Mouse (Mus musculus) adrenal gland, postnatal 14 days (tissue): ENCODE results near the gene Zgpat. TPM values are rescaled to one million over a fixed set of nuclear protein-coding genes. Genes with fewer than 3 reads are reported as not detected.

Experiments
- total RNA-seq: library from RNA; stranded (reverse); gene quantifications from 2 replicates; pipeline ENCODE4 v1.2.3, GENCODE M21; 2021

Zgpat gene
- total RNA-seq, 1 experiment from 2014 or later = 35.3 TPM

Other genes starting within 250 kb of the Zgpat start
- gene Kcnq2, start 229.6 kb upstream of the Zgpat start, total RNA-seq = 6.0 and 6.8 TPM in 2 replicates
- gene Eef1a2, start 207.9 kb upstream of the Zgpat start, total RNA-seq = 38.4 and 47.9 TPM in 2 replicates
- 95.5 and 98.6 TPM in 2 replicates for gene Ppdpf, start 177.7 kb upstream of the Zgpat start, total RNA-seq
- 0.11 TPM in 1 of 2 replicates, not detected in the other for gene Ptk6, start 162.1 kb upstream of the Zgpat start, total RNA-seq
- 0.56 and 0.60 TPM in 2 replicates for gene Srms, start 151.7 kb upstream of the Zgpat start, total RNA-seq
- gene Fndc11, start 144.9 kb upstream of the Zgpat start, total RNA-seq = not detected in 2 replicates
- gene Helz2, start 122.9 kb upstream of the Zgpat start, total RNA-seq = 19.2 and 23.9 TPM in 2 replicates
- 16.4 and 17.9 TPM in 2 replicates for gene Gmeb2, start 76.9 kb upstream of the Zgpat start, total RNA-seq
- 10.6 and 19.4 TPM in 2 replicates for gene Stmn3, start 50.4 kb upstream of the Zgpat start, total RNA-seq
- 37.6 and 38.6 TPM in 2 replicates for gene Rtel1, start 45.2 kb upstream of the Zgpat start, total RNA-seq
- gene Arfrp1, start 476 bp downstream of the Zgpat start, total RNA-seq = 36.4 and 49.3 TPM in 2 replicates
- 15.5 and 24.2 TPM in 2 replicates for gene Lime1, start 15.2 kb downstream of the Zgpat start, total RNA-seq
- gene Zbtb46, start 94.5 kb downstream of the Zgpat start, total RNA-seq = 17.8 and 20.0 TPM in 2 replicates
- not detected in 2 replicates for gene Abhd16b, start 128.3 kb downstream of the Zgpat start, total RNA-seq
- 109 and 114 TPM in 2 replicates for gene Tpd52l2, start 132.2 kb downstream of the Zgpat start, total RNA-seq
- 77.3 and 89.9 TPM in 2 replicates for gene Dnajc5, start 155.6 kb downstream of the Zgpat start, total RNA-seq
- gene Uckl1, start 220.0 kb downstream of the Zgpat start, total RNA-seq = 68.8 and 77.5 TPM in 2 replicates
- 59.4 and 60.0 TPM in 2 replicates for gene Prpf6, start 226.9 kb downstream of the Zgpat start, total RNA-seq
- 57.3 and 67.7 TPM in 2 replicates for gene Zfp512b, start 227.9 kb downstream of the Zgpat start, total RNA-seq
- 8.5 and 11.8 TPM in 2 replicates for gene Samd10, start 234.3 kb downstream of the Zgpat start, total RNA-seq